Mouse (Mus musculus) testis, adult 2 months (tissue): ENCODE measurements at regions not wholly inside any gene's neighbourhood (a gene's known extent, or its start where the extent isn't known, plus 50 kb on each side); places are given as distances from the start of the nearest gene placed in this dataset.
"Not testable (repeated sequence)": the region's sequence is repeated elsewhere in the genome, so short reads cannot be mapped to it uniquely, and the experiment has no call there.

Experiments
- H3K27ac ChIP-seq: fragments of 200-500 bp; 2 replicates; pipeline ENCODE4 v1.5.1; 2012; ENCODE audit warnings: low read depth, low read length; ENCODE audit not compliant: control insufficient read depth, insufficient read depth
- H3K27me3 ChIP-seq: fragments of 200-500 bp; 2 replicates; pipeline ENCODE4 v1.6.1; 2012; ENCODE audit warnings: mild to moderate bottlenecking, low read length, moderate library complexity; ENCODE audit not compliant: control insufficient read depth, insufficient read depth
- H3K36me3 ChIP-seq: fragments of 200-500 bp; 2 replicates; pipeline ENCODE4 v1.6.1; 2012; ENCODE audit warnings: mild to moderate bottlenecking, low read length; ENCODE audit not compliant: control insufficient read depth, insufficient read depth
- H3K4me1 ChIP-seq: fragments of 200-500 bp; 2 replicates; pipeline ENCODE4 v1.6.1; 2012; ENCODE audit warnings: low read length; ENCODE audit not compliant: control insufficient read depth, insufficient read depth
- H3K4me3 ChIP-seq: fragments of 200-500 bp; 2 replicates; pipeline ENCODE4 v1.5.1; 2012; ENCODE audit warnings: low read depth, mild to moderate bottlenecking, low read length, moderate library complexity, mixed read lengths; ENCODE audit not compliant: control insufficient read depth
- CTCF ChIP-seq: fragments of 200-500 bp; IDR thresholded peaks from 2 replicates; pipeline ENCODE4 v1.5.1; 2012; ENCODE audit warnings: low read depth, mild to moderate bottlenecking, inconsistent platforms, low read length, moderate library complexity; ENCODE audit not compliant: control insufficient read depth, insufficient read depth, insufficient replicate concordance
- POLR2A ChIP-seq: fragments of 200-500 bp; IDR thresholded peaks from 2 replicates; pipeline ENCODE4 v1.6.1; 2012; ENCODE audit warnings: low read depth, mild to moderate bottlenecking, inconsistent platforms, low read length, moderate library complexity; ENCODE audit not compliant: control insufficient read depth

- no peak overlapping the region for H3K27ac ChIP-seq
- no peaks in the 10 kb centered on the region for H3K27me3 ChIP-seq
- no peak overlapping the region for H3K4me3 ChIP-seq
- H3K36me3 ChIP-seq = no peaks in the 10 kb centered on the region
- H3K4me1 ChIP-seq = no peaks in the 10 kb centered on the region
- TF ChIP-seq CTCF (no peak), POLR2A (no peak)
These were observed 340.5 kb downstream of the Pros1 start for GRCm38 (mm10) chr16:63194595-63194994.

- not testable (repeated sequence) for H3K27ac ChIP-seq, H3K4me3 ChIP-seq, H3K36me3 ChIP-seq, H3K4me1 ChIP-seq, H3K27me3 ChIP-seq
These were observed 359.4 kb downstream of the Pros1 start for GRCm38 (mm10) chr16:63213471-63213870.

GRCm38 (mm10) chr16:63220228-63220879 lies 366.2 kb downstream of the Pros1 start:
- no peaks in the 10 kb centered on the region for H3K36me3 ChIP-seq
- no peak overlapping the region for H3K27ac ChIP-seq
- peaks cover 2% of the 10 kb centered on the region; the same call in 1 of the 2 replicates for H3K4me1 ChIP-seq
- H3K27me3 ChIP-seq = no peaks in the 10 kb centered on the region
- no peak overlapping the region for H3K4me3 ChIP-seq
- TF ChIP-seq CTCF (no peak), POLR2A (no peak)

GRCm38 (mm10) chr16:63224608-63225007 lies 370.5 kb downstream of the Pros1 start:
- H3K27me3 ChIP-seq = no peaks in the 10 kb centered on the region
- H3K4me3 ChIP-seq = no peak overlapping the region
- H3K27ac ChIP-seq = no peak overlapping the region
- TF ChIP-seq POLR2A (no peak), CTCF (no peak)
- H3K4me1 ChIP-seq = peaks cover 2% of the 10 kb centered on the region; the same call in 1 of the 2 replicates
- no peaks in the 10 kb centered on the region for H3K36me3 ChIP-seq

GRCm38 (mm10) chr16:63225097-63225496 lies 371.0 kb downstream of the Pros1 start:
- Histone ChIP-seq H3K27ac (no peak overlapping the region), H3K27me3 (no peaks in the 10 kb centered on the region), H3K4me1 (peaks cover 2% of the 10 kb centered on the region; the same call in 1 of the 2 replicates), H3K4me3 (no peak overlapping the region), H3K36me3 (no peaks in the 10 kb centered on the region)
- TF ChIP-seq CTCF = no peak
- no peak for TF ChIP-seq POLR2A

- no peak overlapping the region for H3K27ac ChIP-seq
- TF ChIP-seq CTCF (no peak), POLR2A (no peak)
- no peaks in the 10 kb centered on the region for H3K36me3 ChIP-seq
- no peak overlapping the region for H3K4me3 ChIP-seq
- no peaks in the 10 kb centered on the region for H3K4me1 ChIP-seq
- no peaks in the 10 kb centered on the region for H3K27me3 ChIP-seq
These were observed 375.0 kb downstream of the Pros1 start for GRCm38 (mm10) chr16:63229135-63229534.

GRCm38 (mm10) chr16:63229567-63229966 lies 375.5 kb downstream of the Pros1 start:
- no peaks in the 10 kb centered on the region for H3K27me3 ChIP-seq
- no peaks in the 10 kb centered on the region for H3K36me3 ChIP-seq
- no peaks in the 10 kb centered on the region for H3K4me1 ChIP-seq
- no peak overlapping the region for H3K4me3 ChIP-seq
- no peak for TF ChIP-seq CTCF
- TF ChIP-seq POLR2A = no peak
- no peak overlapping the region for H3K27ac ChIP-seq

GRCm38 (mm10) chr16:63270173-63270572 lies 416.1 kb downstream of the Pros1 start:
- Histone ChIP-seq H3K4me1 (no peaks in the 10 kb centered on the region), H3K36me3 (no peaks in the 10 kb centered on the region), H3K27me3 (no peaks in the 10 kb centered on the region), H3K4me3 (no peak overlapping the region), H3K27ac (no peak overlapping the region)
- TF ChIP-seq CTCF (no peak), POLR2A (no peak)

GRCm38 (mm10) chr16:63277556-63277955 lies 423.4 kb downstream of the Pros1 start:
- Histone ChIP-seq H3K27ac (no peak overlapping the region), H3K27me3 (no peaks in the 10 kb centered on the region), H3K36me3 (no peaks in the 10 kb centered on the region), H3K4me3 (no peak overlapping the region), H3K4me1 (no peaks in the 10 kb centered on the region)
- TF ChIP-seq CTCF (no peak), POLR2A (no peak)
